Mouse (Mus musculus) intestine, embryonic 15.5 days (tissue): ENCODE measurements around the gene Gtf2h4. TPM values are rescaled to one million over a fixed set of nuclear protein-coding genes. Genes with fewer than 3 reads are reported as not detected.

Experiments used
- ATAC-seq: fragments of 200-750 bp; cut with Nextera tagmentation; 2 replicates; pipeline ENCODE4 v1.8.0; 2017; ENCODE audit warnings: moderate TSS enrichment, moderate library complexity
- H3K27ac ChIP-seq: fragments of 300-500 bp; sonication (generic); 2 replicates; pipeline ENCODE4 v1.5.1; 2015; ENCODE audit warnings: mild to moderate bottlenecking, inconsistent platforms
- H3K27me3 ChIP-seq: fragments of 300-500 bp; sonication (generic); replicated peaks from 2 replicates; pipeline ENCODE4 v1.6.1; 2015; ENCODE audit warnings: inconsistent platforms
- H3K36me3 ChIP-seq: fragments of 300-500 bp; sonication (generic); 2 replicates; pipeline ENCODE4 v1.6.1; 2015; ENCODE audit warnings: inconsistent platforms
- H3K4me1 ChIP-seq: fragments of 300-500 bp; sonication (generic); replicated peaks from 2 replicates; pipeline ENCODE4 v1.6.1; 2015; ENCODE audit warnings: inconsistent platforms
- H3K4me2 ChIP-seq: fragments of 300-500 bp; sonication (generic); replicated peaks from 2 replicates; pipeline ENCODE4 v1.6.1; 2015; ENCODE audit warnings: mild to moderate bottlenecking, inconsistent platforms
- H3K4me3 ChIP-seq: fragments of 300-500 bp; sonication (generic); replicated peaks from 2 replicates; pipeline ENCODE4 v1.5.1; 2015; ENCODE audit warnings: inconsistent platforms
- H3K9ac ChIP-seq: fragments of 300-500 bp; sonication (generic); 2 replicates; pipeline ENCODE4 v1.6.1; 2015; ENCODE audit warnings: inconsistent platforms
- H3K9me3 ChIP-seq: fragments of 300-500 bp; sonication (generic); 2 replicates; pipeline ENCODE4 v1.6.1; 2016; ENCODE audit warnings: inconsistent platforms
- WGBS: fragments of 180-500 bp; shearing (Covaris S2); methylation state at CpG from one replicate; pipeline ENCODE4 v1.1.7; 2015; 5-methylcytosine and 5-hydroxymethylcytosine counted together
- polyA plus RNA-seq: library from polyadenylated mRNA; unstranded; fragments of >200 nt; fragmentation: Nextera tagmentation; extraction: Ambion mirVana; gene quantifications from 2 replicates; pipeline ENCODE4 v1.2.1, GENCODE M21; 2015

The Gtf2h4 gene
- polyA plus RNA-seq, 1 experiment from 2014 or later, result 43.8 TPM

GRCm38 (mm10) chr17:35703751-35704271 is 30.3 kb upstream of the Gtf2h4 start:
- peaks cover 40% of the 10 kb centered on the region for H3K4me1 ChIP-seq
- 5% methylated on average over 14 of the region's 14 CpGs for WGBS
- peak overlapping the region; percentile 94 for H3K27ac ChIP-seq
- peak overlapping the region; percentile 73 for H3K4me2 ChIP-seq
- H3K9me3 ChIP-seq, result no peaks in the 10 kb centered on the region
- peak overlapping the region; percentile 50 for H3K9ac ChIP-seq
- peak; percentile 13 for ATAC-seq
- no peaks in the 10 kb centered on the region for H3K36me3 ChIP-seq
- peak overlapping the region; percentile 38 for H3K4me3 ChIP-seq
- H3K27me3 ChIP-seq, result no peaks in the 10 kb centered on the region

- Histone ChIP-seq H3K4me1 (peaks cover 46% of the 10 kb centered on the region), H3K9ac (no peak overlapping the region)
Observed at GRCm38 (mm10) chr17:35703065-35703464, 29.5 kb upstream of the Gtf2h4 start.

GRCm38 (mm10) chr17:35702605-35703004 is 29.1 kb upstream of the Gtf2h4 start:
- no peak for ATAC-seq
- WGBS, result 24% methylated on average over 4 of the region's 4 CpGs

More at GRCm38 (mm10) chr17:35703065-35703464, 29.5 kb upstream of the Gtf2h4 start:
- no peak for ATAC-seq
- 20% methylated on average over 2 of the region's 2 CpGs for WGBS
- H3K4me2 ChIP-seq, result peak overlapping the region; percentile 89
- H3K9me3 ChIP-seq, result no peaks in the 10 kb centered on the region
- H3K27ac ChIP-seq, result peak overlapping the region; percentile 96
- H3K36me3 ChIP-seq, result no peaks in the 10 kb centered on the region
- H3K4me3 ChIP-seq, result no peak overlapping the region; the same call in 1 of the 2 replicates
- H3K27me3 ChIP-seq, result no peaks in the 10 kb centered on the region

GRCm38 (mm10) chr17:35701978-35702461 is 28.5 kb upstream of the Gtf2h4 start:
- ATAC-seq, result peak; percentile 41
- 3% methylated on average over 16 of the region's 16 CpGs for WGBS
- peak overlapping the region; percentile 89 for H3K4me2 ChIP-seq

More at GRCm38 (mm10) chr17:35702605-35703004, 29.1 kb upstream of the Gtf2h4 start:
- Histone ChIP-seq H3K9ac (peak overlapping the region; percentile 64), H3K27me3 (no peaks in the 10 kb centered on the region), H3K4me3 (peak overlapping the region; percentile 58), H3K9me3 (no peaks in the 10 kb centered on the region), H3K4me1 (peaks cover 51% of the 10 kb centered on the region), H3K27ac (peak overlapping the region; percentile 96), H3K4me2 (peak overlapping the region; percentile 89), H3K36me3 (no peaks in the 10 kb centered on the region)

GRCm38 (mm10) chr17:35701203-35701977 is 27.9 kb upstream of the Gtf2h4 start:
- peak overlapping the region; percentile 58 for H3K4me3 ChIP-seq
- no peaks in the 10 kb centered on the region for H3K9me3 ChIP-seq
- H3K4me2 ChIP-seq, result peak overlapping the region; percentile 89
- H3K9ac ChIP-seq, result peak overlapping the region; percentile 64
- H3K27me3 ChIP-seq, result no peaks in the 10 kb centered on the region
- ATAC-seq, result no peak
- peaks cover 60% of the 10 kb centered on the region for H3K4me1 ChIP-seq
- peak overlapping the region; percentile 96 for H3K27ac ChIP-seq
- H3K36me3 ChIP-seq, result no peaks in the 10 kb centered on the region
- WGBS, result 2% methylated on average over 16 of the region's 16 CpGs

More at GRCm38 (mm10) chr17:35701978-35702461, 28.5 kb upstream of the Gtf2h4 start:
- peaks cover 56% of the 10 kb centered on the region for H3K4me1 ChIP-seq
- peak overlapping the region; percentile 64 for H3K9ac ChIP-seq
- no peaks in the 10 kb centered on the region for H3K27me3 ChIP-seq
- peak overlapping the region; percentile 58 for H3K4me3 ChIP-seq
- peak overlapping the region; percentile 96 for H3K27ac ChIP-seq
- no peaks in the 10 kb centered on the region for H3K9me3 ChIP-seq
- no peaks in the 10 kb centered on the region for H3K36me3 ChIP-seq

- Histone ChIP-seq H3K27me3 (no peaks in the 10 kb centered on the region), H3K36me3 (peaks cover 2% of the 10 kb centered on the region), H3K9me3 (no peaks in the 10 kb centered on the region), H3K9ac (peak overlapping the region; percentile 64), H3K4me1 (peaks cover 55% of the 10 kb centered on the region), H3K4me2 (peak overlapping the region; percentile 89), H3K27ac (peak overlapping the region; percentile 96), H3K4me3 (peak overlapping the region; percentile 58)
- 1% methylated on average over 46 of the region's 66 CpGs for WGBS
- peak; percentile 72 for ATAC-seq
Observed at GRCm38 (mm10) chr17:35700371-35700961, 26.9 kb upstream of the Gtf2h4 start.

- ATAC-seq, result peak; percentile 9
- H3K27me3 ChIP-seq, result no peaks in the 10 kb centered on the region
- peaks cover 51% of the 10 kb centered on the region for H3K4me1 ChIP-seq
- H3K9ac ChIP-seq, result peak overlapping the region; percentile 64
- H3K4me3 ChIP-seq, result peak overlapping the region; percentile 58
- peak overlapping the region; percentile 96 for H3K27ac ChIP-seq
- 2% methylated on average over 19 of the region's 19 CpGs for WGBS
- peak overlapping the region; percentile 89 for H3K4me2 ChIP-seq
- no peaks in the 10 kb centered on the region for H3K9me3 ChIP-seq
- peaks cover 7% of the 10 kb centered on the region for H3K36me3 ChIP-seq
Observed at GRCm38 (mm10) chr17:35699919-35700318, 26.4 kb upstream of the Gtf2h4 start.

GRCm38 (mm10) chr17:35698501-35698883 is 25.0 kb upstream of the Gtf2h4 start:
- Histone ChIP-seq H3K4me3 (peak overlapping the region; percentile 35; the same call in 1 of the 2 replicates), H3K27me3 (no peaks in the 10 kb centered on the region), H3K27ac (peak overlapping the region; percentile 88), H3K9ac (no peak overlapping the region), H3K36me3 (peaks cover 12% of the 10 kb centered on the region), H3K4me2 (peak overlapping the region; percentile 73), H3K4me1 (peaks cover 38% of the 10 kb centered on the region), H3K9me3 (no peaks in the 10 kb centered on the region)
- ATAC-seq, result no peak
- WGBS, result 32% methylated on average over 5 of the region's 5 CpGs

- Histone ChIP-seq H3K4me2 (peak overlapping the region; percentile 73), H3K9ac (peak overlapping the region; percentile 41), H3K9me3 (no peaks in the 10 kb centered on the region), H3K4me3 (peak overlapping the region; percentile 35), H3K4me1 (peaks cover 38% of the 10 kb centered on the region), H3K27me3 (no peaks in the 10 kb centered on the region), H3K27ac (peak overlapping the region; percentile 88), H3K36me3 (peaks cover 18% of the 10 kb centered on the region)
- ATAC-seq, result peak; percentile 61
- 3% methylated on average over 16 of the region's 16 CpGs for WGBS
Observed at GRCm38 (mm10) chr17:35697759-35698500, 24.4 kb upstream of the Gtf2h4 start.

GRCm38 (mm10) chr17:35697429-35697758 is 23.9 kb upstream of the Gtf2h4 start:
- Histone ChIP-seq H3K27me3 (no peaks in the 10 kb centered on the region), H3K9ac (peak overlapping the region; percentile 41), H3K27ac (peak overlapping the region; percentile 88), H3K9me3 (no peaks in the 10 kb centered on the region), H3K4me1 (peaks cover 34% of the 10 kb centered on the region), H3K36me3 (peaks cover 21% of the 10 kb centered on the region), H3K4me2 (peak overlapping the region; percentile 73), H3K4me3 (peak overlapping the region; percentile 35)
- no peak for ATAC-seq
- WGBS, result 5% methylated on average over 1 of the region's 1 CpGs

GRCm38 (mm10) chr17:35696691-35697090 is 23.2 kb upstream of the Gtf2h4 start:
- peaks cover 29% of the 10 kb centered on the region for H3K4me1 ChIP-seq
- peaks cover 26% of the 10 kb centered on the region for H3K36me3 ChIP-seq
- H3K4me3 ChIP-seq, result no peak overlapping the region
- no peak overlapping the region for H3K9ac ChIP-seq
- H3K27ac ChIP-seq, result no peak overlapping the region; the same call in 1 of the 2 replicates
- peak overlapping the region; percentile 73 for H3K4me2 ChIP-seq
- no peaks in the 10 kb centered on the region for H3K9me3 ChIP-seq
- WGBS, result 36% methylated on average over 6 of the region's 6 CpGs
- no peaks in the 10 kb centered on the region for H3K27me3 ChIP-seq
- ATAC-seq, result no peak

GRCm38 (mm10) chr17:35695289-35695688 is 21.8 kb upstream of the Gtf2h4 start:
- 94% methylated on average over 2 of the region's 2 CpGs for WGBS
- Histone ChIP-seq H3K36me3 (peaks cover 40% of the 10 kb centered on the region), H3K4me2 (no peak overlapping the region), H3K27me3 (no peaks in the 10 kb centered on the region), H3K9ac (no peak overlapping the region), H3K9me3 (no peaks in the 10 kb centered on the region), H3K4me1 (peaks cover 29% of the 10 kb centered on the region), H3K27ac (no peak overlapping the region), H3K4me3 (no peak overlapping the region)
- no peak for ATAC-seq
